Mouse (Mus musculus): ENCODE data around the gene Lsm10. TPM values are rescaled to one million over a fixed set of nuclear protein-coding genes. Genes with fewer than 3 reads are reported as not detected.

Gene Lsm10
- polyA plus RNA-seq, 1 experiment from 2014 or later, result 27.7 TPM

GRCm38 (mm10) chr4:126134236-126134635 is 37.8 kb downstream of the Lsm10 start:
- WGBS (ENCODE audit: insufficient replicate concordance), result 95% methylated on average over 4 of the region's 4 CpGs

GRCm38 (mm10) chr4:126134639-126135038 is 38.2 kb downstream of the Lsm10 start:
- no peak overlapping the region for H3K4me3 ChIP-seq (ENCODE audit: low read depth, low read length)

More at GRCm38 (mm10) chr4:126134236-126134635, 37.8 kb downstream of the Lsm10 start:
- DNase-seq (no peak), ATAC-seq (no peak)
- Histone ChIP-seq H3K9me3 (ENCODE audit: low read length) (no peaks in the 10 kb centered on the region), H3K27me3 (ENCODE audit: insufficient read depth, low read length) (no peaks in the 10 kb centered on the region), H3K9ac (replicated peaks) (no peak overlapping the region), H3K4me2 (ENCODE audit: low read depth, low read length) (no peak overlapping the region), H3K27ac (ENCODE audit: low read depth) (no peak overlapping the region), H3K4me1 (ENCODE audit: insufficient read depth) (peaks cover 4% of the 10 kb centered on the region; the same call in 1 of the 2 replicates), H3K36me3 (replicated peaks; ENCODE audit: insufficient read depth, low read length) (peaks cover 39% of the 10 kb centered on the region), H3K4me3 (ENCODE audit: low read depth, low read length) (no peak overlapping the region)
- TF ChIP-seq CTCF (IDR thresholded peaks at IDR 0.05; ENCODE audit: low read depth) (no peak), EP300 (IDR thresholded peaks at IDR 0.05; ENCODE audit: low read depth) (no peak)

GRCm38 (mm10) chr4:126137773-126138172 is 41.4 kb downstream of the Lsm10 start:
- H3K4me1 ChIP-seq (ENCODE audit: insufficient read depth), result no peaks in the 10 kb centered on the region; the same call in 1 of the 2 replicates
- no peaks in the 10 kb centered on the region for H3K9me3 ChIP-seq (ENCODE audit: low read length)
- no peak for ATAC-seq
- no peaks in the 10 kb centered on the region for H3K27me3 ChIP-seq (ENCODE audit: insufficient read depth, low read length)
- no peak for DNase-seq
- TF ChIP-seq EP300 (IDR thresholded peaks at IDR 0.05; ENCODE audit: low read depth) (no peak), CTCF (IDR thresholded peaks at IDR 0.05; ENCODE audit: low read depth) (no peak)
- H3K4me2 ChIP-seq (ENCODE audit: low read depth, low read length), result no peak overlapping the region
- no peak overlapping the region for H3K9ac ChIP-seq (replicated peaks)
- peaks cover 39% of the 10 kb centered on the region for H3K36me3 ChIP-seq (replicated peaks; ENCODE audit: insufficient read depth, low read length)
- H3K27ac ChIP-seq (ENCODE audit: low read depth), result no peak overlapping the region
- WGBS (ENCODE audit: insufficient replicate concordance), result 73% methylated on average over 4 of the region's 4 CpGs
- no peak overlapping the region for H3K4me3 ChIP-seq (ENCODE audit: low read depth, low read length)

More at GRCm38 (mm10) chr4:126134639-126135038, 38.2 kb downstream of the Lsm10 start:
- WGBS (ENCODE audit: insufficient replicate concordance), result 74% methylated on average over 4 of the region's 4 CpGs
- no peaks in the 10 kb centered on the region for H3K27me3 ChIP-seq (ENCODE audit: insufficient read depth, low read length)
- H3K9ac ChIP-seq (replicated peaks), result no peak overlapping the region
- no peak overlapping the region for H3K27ac ChIP-seq (ENCODE audit: low read depth)
- H3K4me2 ChIP-seq (ENCODE audit: low read depth, low read length), result no peak overlapping the region
- H3K4me1 ChIP-seq (ENCODE audit: insufficient read depth), result peaks cover 4% of the 10 kb centered on the region; the same call in 1 of the 2 replicates
- H3K9me3 ChIP-seq (ENCODE audit: low read length), result no peaks in the 10 kb centered on the region
- peaks cover 40% of the 10 kb centered on the region for H3K36me3 ChIP-seq (replicated peaks; ENCODE audit: insufficient read depth, low read length)
- ATAC-seq (no peak), DNase-seq (no peak)
- no peak for TF ChIP-seq EP300 (IDR thresholded peaks at IDR 0.05; ENCODE audit: low read depth)
- no peak for TF ChIP-seq CTCF (IDR thresholded peaks at IDR 0.05; ENCODE audit: low read depth)

DNA sequence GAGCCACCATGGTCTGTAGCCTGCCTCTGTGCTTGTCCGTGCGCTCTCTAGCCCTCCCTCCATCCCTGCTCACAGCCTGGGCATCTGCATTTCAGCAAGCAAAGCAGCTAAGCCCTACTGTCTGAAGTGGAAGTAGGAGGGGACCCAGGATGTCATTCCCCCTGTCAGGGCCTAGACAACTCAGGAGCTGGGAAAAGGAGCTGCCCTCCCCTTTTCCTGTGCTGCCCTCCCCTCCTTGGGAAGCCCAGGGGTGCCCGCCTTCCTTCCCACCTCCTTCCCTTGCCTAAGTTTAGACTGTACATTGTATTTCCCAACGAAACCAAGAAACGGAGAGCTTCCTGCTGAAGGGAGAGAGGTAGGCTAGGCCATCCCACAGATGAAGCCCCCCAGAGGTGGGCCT is 44.6 kb downstream of the Lsm10 start:
- Histone ChIP-seq H3K27ac (ENCODE audit: low read depth) (0 out of 2 replicates have a peak overlapping the region, but pooled peaks have one; percentile 7), H3K9ac (replicated peaks) (no peak overlapping the region)
- peak; percentile 18 for ATAC-seq

DNA sequence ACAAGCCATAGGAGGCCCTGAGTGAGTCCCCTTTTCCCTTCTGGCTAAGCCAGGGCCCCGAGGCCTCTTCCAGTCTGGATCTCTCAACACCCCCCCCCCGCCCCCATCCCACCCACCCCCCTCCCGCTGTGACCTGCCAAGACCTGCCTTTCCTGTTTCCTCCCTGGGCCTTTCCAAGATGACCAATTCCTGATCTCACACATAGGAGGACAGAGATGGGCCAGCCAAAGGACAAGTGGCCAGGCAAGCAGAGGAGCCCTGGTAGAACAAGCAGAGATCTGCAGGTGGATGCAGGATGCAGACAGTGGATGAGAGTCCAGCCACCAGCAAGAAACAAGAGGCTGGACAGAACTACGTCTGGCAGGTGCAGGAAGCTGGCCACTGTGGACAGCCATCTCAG is 49.0 kb downstream of the Lsm10 start:
- no peak for DNase-seq
- 49% methylated on average over 4 of the region's 4 CpGs for WGBS (ENCODE audit: insufficient replicate concordance)
- no peak overlapping the region for H3K4me3 ChIP-seq (ENCODE audit: low read depth, low read length)

More for the DNA sequence above, 44.6 kb downstream of the Lsm10 start:
- Histone ChIP-seq H3K4me1 (ENCODE audit: insufficient read depth) (no peaks in the 10 kb centered on the region; the same call in 1 of the 2 replicates), H3K27me3 (ENCODE audit: insufficient read depth, low read length) (no peaks in the 10 kb centered on the region), H3K4me2 (ENCODE audit: low read depth, low read length) (no peak overlapping the region), H3K36me3 (replicated peaks; ENCODE audit: insufficient read depth, low read length) (peaks cover 30% of the 10 kb centered on the region), H3K4me3 (ENCODE audit: low read depth, low read length) (no peak overlapping the region), H3K9me3 (ENCODE audit: low read length) (no peaks in the 10 kb centered on the region)
- no peak for DNase-seq
- TF ChIP-seq CTCF (IDR thresholded peaks at IDR 0.05; ENCODE audit: low read depth) (no peak), EP300 (IDR thresholded peaks at IDR 0.05; ENCODE audit: low read depth) (no peak; the same call in 1 of the 2 replicates)
- 71% methylated on average over 5 of the region's 5 CpGs for WGBS (ENCODE audit: insufficient replicate concordance)

GRCm38 (mm10) chr4:126146974-126147532 is 50.6 kb downstream of the Lsm10 start:
- H3K4me3 ChIP-seq (ENCODE audit: low read depth, low read length), result no peak overlapping the region
- DNase-seq (no peak), ATAC-seq (no peak)
- 0 out of 2 replicates have a peak, but pooled peaks cover 3% of the 10 kb centered on the region for H3K36me3 ChIP-seq (replicated peaks; ENCODE audit: insufficient read depth, low read length)
- H3K27me3 ChIP-seq (ENCODE audit: insufficient read depth, low read length), result peaks cover 12% of the 10 kb centered on the region
- TF ChIP-seq CTCF (IDR thresholded peaks at IDR 0.05; ENCODE audit: low read depth) (no peak), EP300 (IDR thresholded peaks at IDR 0.05; ENCODE audit: low read depth) (no peak)
- peak overlapping the region; percentile 84; the same call in 1 of the 2 replicates for H3K4me2 ChIP-seq (ENCODE audit: low read depth, low read length)
- peaks cover 9% of the 10 kb centered on the region; the same call in 1 of the 2 replicates for H3K4me1 ChIP-seq (ENCODE audit: insufficient read depth)
- 58% methylated on average over 9 of the region's 9 CpGs for WGBS (ENCODE audit: insufficient replicate concordance)
- no peaks in the 10 kb centered on the region for H3K9me3 ChIP-seq (ENCODE audit: low read length)
- 0 out of 2 replicates have a peak overlapping the region, but pooled peaks have one; percentile 7 for H3K27ac ChIP-seq (ENCODE audit: low read depth)
- no peak overlapping the region for H3K9ac ChIP-seq (replicated peaks)

More for the DNA sequence above, 49.0 kb downstream of the Lsm10 start:
- Histone ChIP-seq H3K4me1 (ENCODE audit: insufficient read depth) (peaks cover 7% of the 10 kb centered on the region; the same call in 1 of the 2 replicates), H3K27ac (ENCODE audit: low read depth) (no peak overlapping the region), H3K36me3 (replicated peaks; ENCODE audit: insufficient read depth, low read length) (no peaks in the 10 kb centered on the region), H3K27me3 (ENCODE audit: insufficient read depth, low read length) (peaks cover 12% of the 10 kb centered on the region), H3K4me2 (ENCODE audit: low read depth, low read length) (no peak overlapping the region), H3K9ac (replicated peaks) (no peak overlapping the region), H3K9me3 (ENCODE audit: low read length) (no peaks in the 10 kb centered on the region)
- no peak for ATAC-seq
- TF ChIP-seq EP300 (IDR thresholded peaks at IDR 0.05; ENCODE audit: low read depth) (no peak), CTCF (IDR thresholded peaks at IDR 0.05; ENCODE audit: low read depth) (no peak)

Measured in liver, postnatal 0 days (tissue).